Mouse (Mus musculus): ENCODE results near the gene Usp36. TPM values are rescaled to one million over a fixed set of nuclear protein-coding genes. Genes with fewer than 3 reads are reported as not detected.

Usp36 gene
- polyA plus RNA-seq, 1 experiment from 2014 or later, result 21.3 TPM

DNA sequence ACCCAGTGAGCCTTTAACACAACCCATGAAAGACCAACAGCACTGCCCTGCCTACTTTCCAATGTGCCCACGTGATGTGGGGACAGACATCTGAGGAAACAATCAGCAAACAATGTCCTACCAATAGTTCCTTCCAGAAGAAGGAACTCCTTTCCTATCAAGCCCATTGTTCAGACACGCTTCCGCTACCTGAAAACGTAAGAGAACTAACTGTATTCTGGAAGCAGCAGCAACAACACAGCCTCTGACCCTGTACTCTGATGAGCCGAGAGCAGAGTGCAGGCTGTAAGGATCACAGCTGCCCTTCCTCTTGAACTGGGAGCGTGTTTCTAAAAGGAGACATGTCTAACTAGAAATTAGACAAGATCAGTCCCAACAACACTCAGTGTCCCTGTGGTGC lies 55.5 kb downstream of the Usp36 start:
- no peaks in the 10 kb centered on the region for H3K36me3 ChIP-seq
- no peak for ATAC-seq (ENCODE audit: insufficient number of reproducible peaks, insufficient read depth, low FRiP score, low TSS enrichment, low read depth)
- 83% methylated on average over 6 of the region's 6 CpGs for WGBS
- no peak overlapping the region for H3K4me2 ChIP-seq
- no peaks in the 10 kb centered on the region for H3K27me3 ChIP-seq
- H3K9ac ChIP-seq (replicated peaks), result no peak overlapping the region
- no peaks in the 10 kb centered on the region for H3K9me3 ChIP-seq
- peak overlapping the region; percentile 45; the same call in 1 of the 2 replicates for H3K27ac ChIP-seq
- peaks cover 63% of the 10 kb centered on the region for H3K4me1 ChIP-seq (replicated peaks)
- H3K4me3 ChIP-seq (replicated peaks), result no peak overlapping the region

DNA sequence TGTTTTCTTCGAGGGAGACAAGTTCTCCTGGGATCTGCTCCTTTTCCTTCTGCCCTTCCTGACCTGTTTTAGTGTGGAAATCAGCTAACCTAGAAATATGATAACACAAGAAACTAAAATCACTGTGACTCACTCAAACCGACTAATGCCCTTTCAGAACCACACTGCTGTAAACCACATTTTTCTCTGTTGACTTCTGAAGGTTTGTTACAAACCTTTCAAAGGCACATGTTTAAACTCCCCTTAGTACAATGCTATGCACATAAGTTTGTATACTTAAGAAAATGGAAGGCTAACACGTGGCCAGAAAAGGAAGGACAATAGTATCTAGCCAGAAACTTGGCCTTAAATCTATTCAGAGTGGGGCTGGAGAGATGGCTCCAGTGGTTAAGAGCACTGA lies 56.1 kb downstream of the Usp36 start:
- H3K36me3 ChIP-seq, result no peaks in the 10 kb centered on the region
- WGBS, result 74% methylated on average over 3 of the region's 3 CpGs
- H3K27me3 ChIP-seq, result no peaks in the 10 kb centered on the region
- no peak overlapping the region for H3K4me3 ChIP-seq (replicated peaks)
- H3K9ac ChIP-seq (replicated peaks), result no peak overlapping the region
- H3K4me2 ChIP-seq, result no peak overlapping the region
- peaks cover 57% of the 10 kb centered on the region for H3K4me1 ChIP-seq (replicated peaks)
- H3K9me3 ChIP-seq, result no peaks in the 10 kb centered on the region
- H3K27ac ChIP-seq, result no peak overlapping the region
- no peak for ATAC-seq (ENCODE audit: insufficient number of reproducible peaks, insufficient read depth, low FRiP score, low TSS enrichment, low read depth)

DNA sequence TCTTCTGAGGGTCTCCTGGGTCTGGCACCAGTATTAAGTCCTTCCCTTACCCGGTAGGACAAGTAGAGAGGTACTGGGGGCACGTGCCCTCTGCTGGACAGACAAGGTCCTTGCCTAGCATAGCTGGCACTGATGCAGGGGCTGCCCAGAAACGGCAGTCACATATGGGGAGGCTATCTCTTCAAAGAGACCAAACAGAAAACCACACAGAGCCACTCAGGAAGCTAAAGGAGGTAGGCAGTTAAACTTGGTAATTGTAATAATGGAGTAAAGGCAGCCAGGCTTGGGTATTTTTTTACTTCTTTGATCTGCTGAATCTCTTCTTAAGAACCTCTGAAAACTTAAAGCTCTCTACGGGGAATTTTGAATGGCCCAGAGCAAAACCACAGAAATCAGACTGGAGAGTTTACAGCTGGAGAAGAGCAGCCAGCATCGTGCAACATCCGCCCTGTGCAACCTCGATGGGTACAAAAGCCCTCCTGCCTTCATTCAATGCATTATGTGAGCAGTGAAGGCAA lies 57.7 kb downstream of the Usp36 start:
- Histone ChIP-seq H3K4me2 (no peak overlapping the region), H3K36me3 (no peaks in the 10 kb centered on the region), H3K4me1 (replicated peaks) (peaks cover 42% of the 10 kb centered on the region), H3K9me3 (no peaks in the 10 kb centered on the region), H3K27me3 (no peaks in the 10 kb centered on the region), H3K27ac (0 out of 2 replicates have a peak overlapping the region, but pooled peaks have one; percentile 41), H3K4me3 (replicated peaks) (no peak overlapping the region), H3K9ac (replicated peaks) (no peak overlapping the region)
- WGBS, result 38% methylated on average over 7 of the region's 7 CpGs
- no peak for ATAC-seq (ENCODE audit: insufficient number of reproducible peaks, insufficient read depth, low FRiP score, low TSS enrichment, low read depth)

DNA sequence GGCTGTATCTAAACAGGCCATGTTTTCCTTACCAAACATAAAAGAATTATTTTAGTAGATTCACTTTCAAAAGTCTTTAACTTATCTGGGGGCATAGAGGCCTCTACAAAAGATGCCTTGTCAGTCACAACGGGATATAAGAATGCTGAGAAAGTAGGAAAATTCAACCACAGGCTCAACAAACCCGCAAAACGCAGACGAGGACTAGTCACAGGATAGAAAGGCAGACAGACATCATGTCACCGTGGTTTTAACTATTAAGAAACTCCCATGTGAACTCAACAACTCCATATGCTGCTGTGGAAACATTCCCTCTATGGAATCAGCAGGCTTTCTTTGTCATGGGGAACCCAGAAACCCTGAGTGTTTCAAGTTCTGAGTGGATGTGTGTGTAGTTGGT lies 60.1 kb downstream of the Usp36 start:
- Histone ChIP-seq H3K36me3 (no peaks in the 10 kb centered on the region), H3K27me3 (no peaks in the 10 kb centered on the region), H3K4me2 (no peak overlapping the region), H3K9me3 (no peaks in the 10 kb centered on the region), H3K27ac (no peak overlapping the region), H3K9ac (replicated peaks) (no peak overlapping the region), H3K4me3 (replicated peaks) (no peak overlapping the region), H3K4me1 (replicated peaks) (peaks cover 50% of the 10 kb centered on the region)
- WGBS, result 84% methylated on average over 5 of the region's 5 CpGs
- no peak for ATAC-seq (ENCODE audit: insufficient number of reproducible peaks, insufficient read depth, low FRiP score, low TSS enrichment, low read depth)

DNA sequence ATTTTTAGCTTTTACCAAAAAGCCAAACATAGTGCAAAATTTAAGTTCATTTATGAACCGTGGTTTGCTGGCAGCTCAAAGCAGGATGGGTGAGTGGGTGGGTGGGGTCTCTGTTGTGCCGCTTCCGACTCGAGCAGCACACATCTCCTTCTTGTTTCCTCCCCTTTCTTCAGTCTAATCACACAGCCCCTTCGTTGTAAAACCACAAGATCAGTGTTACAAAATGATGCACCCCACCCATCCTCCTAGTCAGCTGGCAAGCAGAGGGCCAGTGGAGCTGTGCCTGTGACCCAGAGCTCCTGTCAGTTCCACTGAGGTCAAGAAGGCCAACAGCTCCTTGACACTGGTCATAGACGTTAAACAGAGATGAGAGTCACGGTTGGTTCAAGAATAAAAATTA lies 62.4 kb downstream of the Usp36 start:
- 82% methylated on average over 7 of the region's 7 CpGs for WGBS
- peaks cover 42% of the 10 kb centered on the region for H3K4me1 ChIP-seq (replicated peaks)
- no peak overlapping the region for H3K9ac ChIP-seq (replicated peaks)
- no peak overlapping the region for H3K4me2 ChIP-seq
- 0 out of 2 replicates have a peak, but pooled peaks cover 4% of the 10 kb centered on the region for H3K36me3 ChIP-seq
- ATAC-seq (ENCODE audit: insufficient number of reproducible peaks, insufficient read depth, low FRiP score, low TSS enrichment, low read depth), result no peak
- no peak overlapping the region for H3K4me3 ChIP-seq (replicated peaks)
- H3K9me3 ChIP-seq, result no peaks in the 10 kb centered on the region
- H3K27me3 ChIP-seq, result no peaks in the 10 kb centered on the region
- no peak overlapping the region for H3K27ac ChIP-seq

DNA sequence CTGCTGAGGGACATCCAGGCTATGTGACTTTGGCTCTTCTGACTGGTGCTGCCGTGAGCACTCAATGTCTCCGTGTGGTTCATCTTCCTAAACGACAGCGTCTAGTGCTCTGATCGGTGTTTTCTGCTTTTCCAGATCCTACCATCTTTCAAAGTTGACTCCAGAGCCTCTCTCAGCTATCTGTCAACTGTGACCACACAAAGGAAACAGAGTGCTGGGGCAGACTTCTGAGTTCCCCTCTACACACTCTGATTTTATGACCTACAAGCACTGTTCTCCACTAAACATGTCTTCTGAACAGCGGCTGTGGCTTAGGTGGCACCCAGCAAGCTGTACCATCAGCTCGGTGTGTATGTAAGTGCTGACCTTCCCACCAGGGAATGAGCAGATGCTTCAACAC lies 63.2 kb downstream of the Usp36 start:
- 87% methylated on average over 7 of the region's 7 CpGs for whole genome bisulfite sequencing
- Histone ChIP-seq H3K27ac (0 out of 2 replicates have a peak overlapping the region, but pooled peaks have one; percentile 42), H3K4me2 (no peak overlapping the region), H3K4me3 (replicated peaks) (no peak overlapping the region), H3K27me3 (no peaks in the 10 kb centered on the region), H3K9ac (replicated peaks) (no peak overlapping the region), H3K9me3 (no peaks in the 10 kb centered on the region), H3K4me1 (replicated peaks) (peaks cover 37% of the 10 kb centered on the region), H3K36me3 (0 out of 2 replicates have a peak, but pooled peaks cover 4% of the 10 kb centered on the region)
- ATAC-seq (ENCODE audit: insufficient number of reproducible peaks, insufficient read depth, low FRiP score, low TSS enrichment, low read depth), result no peak

DNA sequence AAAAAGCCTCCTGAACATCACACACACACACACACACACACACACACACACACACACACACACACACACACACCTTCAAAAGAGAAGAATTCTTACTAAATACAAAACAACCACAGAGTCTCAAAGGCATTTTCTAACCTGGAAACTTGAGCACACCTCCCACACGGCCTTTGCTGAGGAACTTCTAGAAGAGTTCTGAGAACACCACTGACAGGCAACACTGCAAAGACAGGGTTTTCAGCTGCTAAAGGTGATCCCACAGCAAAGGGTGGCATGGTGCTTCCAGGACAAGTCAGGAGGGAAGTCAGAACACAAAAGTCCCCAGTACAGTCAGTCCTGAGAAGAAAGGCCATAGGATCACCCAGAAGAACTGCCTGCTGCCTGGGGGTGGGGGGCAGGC lies 64.2 kb downstream of the Usp36 start:
- H3K27ac ChIP-seq, result peak overlapping the region; percentile 84
- 45% methylated on average over 1 of the region's 1 CpGs for WGBS

DNA sequence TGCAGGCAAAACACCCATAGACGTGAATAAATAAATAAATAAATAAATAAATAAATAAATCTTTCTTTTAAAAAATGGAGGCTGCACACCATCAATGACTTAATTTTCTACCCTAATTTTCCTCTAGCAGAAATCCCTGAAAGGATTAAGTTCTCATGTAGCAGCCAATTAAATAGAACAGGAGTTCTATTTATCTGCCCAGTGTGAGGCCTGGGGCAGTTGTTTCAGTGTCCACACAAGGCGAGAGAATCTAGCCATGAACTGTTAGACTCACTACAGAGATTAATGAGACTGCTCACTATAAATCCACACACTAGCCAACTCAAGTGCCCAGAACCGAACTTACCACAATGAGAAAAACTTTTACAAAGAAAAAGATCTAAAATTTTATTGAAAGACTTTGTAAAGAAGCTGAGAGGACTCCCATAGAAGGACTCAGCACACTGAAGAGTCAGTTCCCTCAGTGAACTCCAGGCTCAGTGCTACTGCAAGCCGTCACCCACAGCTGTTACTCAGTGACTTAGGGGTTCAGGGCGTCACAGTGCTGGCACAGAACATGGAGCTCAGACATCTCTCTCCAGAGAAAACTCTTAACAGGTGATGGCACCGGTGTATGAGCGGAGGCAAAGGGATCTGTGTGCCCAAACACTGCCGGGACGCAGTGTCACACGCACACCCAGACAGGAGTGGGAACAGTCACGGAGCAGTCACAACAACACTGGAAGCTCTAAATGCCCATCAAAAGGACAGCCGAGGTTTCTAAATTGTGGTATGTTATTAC lies 64.8 kb downstream of the Usp36 start:
- 63% methylated on average over 12 of the region's 12 CpGs for WGBS
- H3K4me2 ChIP-seq, result 0 out of 2 replicates have a peak overlapping the region, but pooled peaks have one; percentile 15

More for the DNA sequence above, 64.2 kb downstream of the Usp36 start:
- no peak overlapping the region for H3K4me2 ChIP-seq
- no peak overlapping the region; the same call in 1 of the 2 replicates for H3K9ac ChIP-seq (replicated peaks)
- no peak overlapping the region for H3K4me3 ChIP-seq (replicated peaks)
- H3K9me3 ChIP-seq, result no peaks in the 10 kb centered on the region
- peaks cover 39% of the 10 kb centered on the region for H3K4me1 ChIP-seq (replicated peaks)
- no peak for ATAC-seq (ENCODE audit: insufficient number of reproducible peaks, insufficient read depth, low FRiP score, low TSS enrichment, low read depth)
- 0 out of 2 replicates have a peak, but pooled peaks cover 4% of the 10 kb centered on the region for H3K36me3 ChIP-seq
- no peaks in the 10 kb centered on the region for H3K27me3 ChIP-seq

DNA sequence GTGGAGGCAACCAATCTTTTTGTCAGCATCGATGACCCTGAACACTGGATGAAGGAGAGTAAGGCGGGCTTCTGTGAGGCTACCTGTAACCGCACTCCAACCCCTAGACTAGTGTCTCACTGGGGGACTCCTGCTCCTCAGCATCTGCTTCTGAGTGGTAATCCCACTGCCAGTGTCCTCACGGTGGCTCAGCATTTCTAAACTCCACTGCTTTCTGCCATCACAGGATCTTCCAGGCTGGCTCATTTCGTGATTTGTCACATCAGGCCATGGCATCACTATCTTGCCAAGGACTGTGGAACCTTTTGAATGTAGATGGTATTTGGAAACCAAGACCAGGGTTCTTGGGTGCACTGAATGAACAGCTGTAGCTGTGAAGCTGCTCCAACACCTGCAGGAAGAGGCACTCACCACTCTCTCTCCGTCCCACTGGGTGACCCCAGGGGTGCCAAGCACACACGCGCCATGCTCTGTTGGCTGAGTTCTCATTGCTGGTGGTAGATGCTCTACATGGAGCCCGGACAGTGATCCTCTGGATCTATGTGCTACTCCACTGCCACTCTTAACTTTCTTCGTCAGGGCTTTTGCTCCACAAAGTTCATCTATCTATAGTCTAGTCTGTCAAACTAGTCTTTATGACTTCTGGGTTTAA lies 66.5 kb downstream of the Usp36 start:
- Histone ChIP-seq H3K4me1 (replicated peaks) (peaks cover 32% of the 10 kb centered on the region), H3K4me3 (replicated peaks) (no peak overlapping the region), H3K4me2 (no peak overlapping the region), H3K9me3 (no peaks in the 10 kb centered on the region), H3K27ac (no peak overlapping the region), H3K9ac (replicated peaks) (no peak overlapping the region), H3K27me3 (no peaks in the 10 kb centered on the region), H3K36me3 (0 out of 2 replicates have a peak, but pooled peaks cover 4% of the 10 kb centered on the region)
- WGBS, result 87% methylated on average over 10 of the region's 10 CpGs
- no peak for ATAC-seq (ENCODE audit: insufficient number of reproducible peaks, insufficient read depth, low FRiP score, low TSS enrichment, low read depth)

More for the DNA sequence above, 64.8 kb downstream of the Usp36 start:
- no peak overlapping the region for H3K4me3 ChIP-seq (replicated peaks)
- peak overlapping the region; percentile 84 for H3K27ac ChIP-seq
- peaks cover 35% of the 10 kb centered on the region for H3K4me1 ChIP-seq (replicated peaks)
- H3K36me3 ChIP-seq, result 0 out of 2 replicates have a peak, but pooled peaks cover 4% of the 10 kb centered on the region
- no peaks in the 10 kb centered on the region for H3K9me3 ChIP-seq
- H3K27me3 ChIP-seq, result no peaks in the 10 kb centered on the region
- no peak for ATAC-seq (ENCODE audit: insufficient number of reproducible peaks, insufficient read depth, low FRiP score, low TSS enrichment, low read depth)
- H3K9ac ChIP-seq (replicated peaks), result no peak overlapping the region

DNA sequence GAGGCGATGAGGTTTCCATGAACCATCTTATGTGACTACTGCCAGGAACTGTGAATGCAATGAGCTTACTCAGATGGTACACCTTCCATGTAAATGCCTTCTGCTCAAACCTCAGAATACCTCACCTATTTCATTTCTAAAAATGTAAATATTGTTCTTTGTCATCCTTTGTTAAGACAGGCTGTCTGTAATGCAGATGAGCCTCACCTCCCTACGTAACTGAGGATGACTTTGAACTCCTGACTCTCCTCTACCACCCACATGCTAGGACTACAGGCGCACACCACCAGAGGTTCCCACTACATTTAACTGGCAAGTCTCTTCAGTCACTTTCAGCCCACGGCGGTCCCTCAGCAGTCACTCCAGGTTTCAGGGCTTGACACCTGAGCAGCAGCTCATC lies 67.1 kb downstream of the Usp36 start:
- H3K4me2 ChIP-seq, result no peak overlapping the region
- 0 out of 2 replicates have a peak, but pooled peaks cover 4% of the 10 kb centered on the region for H3K36me3 ChIP-seq
- H3K27me3 ChIP-seq, result no peaks in the 10 kb centered on the region
- H3K4me1 ChIP-seq (replicated peaks), result peaks cover 32% of the 10 kb centered on the region
- 86% methylated on average over 5 of the region's 5 CpGs for WGBS
- H3K4me3 ChIP-seq (replicated peaks), result no peak overlapping the region
- H3K9me3 ChIP-seq, result no peaks in the 10 kb centered on the region
- no peak for ATAC-seq (ENCODE audit: insufficient number of reproducible peaks, insufficient read depth, low FRiP score, low TSS enrichment, low read depth)
- no peak overlapping the region for H3K27ac ChIP-seq
- no peak overlapping the region for H3K9ac ChIP-seq (replicated peaks)

DNA sequence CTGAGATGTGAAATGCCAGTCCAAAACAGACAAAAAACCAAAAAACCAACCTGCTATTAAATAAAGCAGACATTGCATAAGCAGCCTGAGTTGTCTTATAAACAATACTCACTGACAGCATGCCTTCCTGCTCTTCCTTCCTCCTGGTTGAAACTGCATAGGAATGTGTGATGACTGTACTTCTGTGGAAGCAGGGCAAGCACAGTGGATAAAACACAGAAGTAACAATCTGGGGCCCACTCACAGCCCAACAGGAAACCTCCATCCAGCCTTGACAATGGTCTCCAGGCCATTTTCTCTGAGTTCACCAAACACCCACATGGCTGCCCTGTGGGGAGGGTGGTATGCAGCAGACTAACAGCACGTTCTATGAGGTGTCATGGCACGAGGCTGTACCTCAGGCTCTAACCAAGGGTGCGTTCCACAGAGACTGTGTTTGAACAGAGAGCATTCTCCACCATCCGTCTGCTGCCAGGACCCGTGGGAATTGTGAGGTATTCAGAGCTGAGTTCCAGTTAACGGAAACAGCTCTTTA lies 67.6 kb downstream of the Usp36 start:
- Histone ChIP-seq H3K36me3 (0 out of 2 replicates have a peak, but pooled peaks cover 4% of the 10 kb centered on the region), H3K4me1 (replicated peaks) (peaks cover 32% of the 10 kb centered on the region), H3K4me2 (no peak overlapping the region), H3K9ac (replicated peaks) (no peak overlapping the region), H3K4me3 (replicated peaks) (no peak overlapping the region), H3K27me3 (no peaks in the 10 kb centered on the region), H3K27ac (no peak overlapping the region), H3K9me3 (no peaks in the 10 kb centered on the region)
- no peak for ATAC-seq (ENCODE audit: insufficient number of reproducible peaks, insufficient read depth, low FRiP score, low TSS enrichment, low read depth)
- WGBS, result 71% methylated on average over 6 of the region's 6 CpGs
